Mouse (Mus musculus) urinary bladder, postnatal 14 days (tissue): ENCODE measurements at regions not wholly inside any gene's neighbourhood (a gene's known extent, or its start where the extent isn't known, plus 50 kb on each side); places are given as distances from the start of the nearest gene placed in this dataset.
A peak's percentile ranks its signal among the peaks of the same experiment; 100 is the strongest.
"Not testable (repeated sequence)": the region's sequence is repeated elsewhere in the genome, so short reads cannot be mapped to it uniquely, and the experiment has no call there.

ENCODE experiments used
- DNase-seq: peaks from one replicate; pipeline ENCODE4 v3.0.0; 2021; ENCODE audit warnings: low spot score

DNA sequence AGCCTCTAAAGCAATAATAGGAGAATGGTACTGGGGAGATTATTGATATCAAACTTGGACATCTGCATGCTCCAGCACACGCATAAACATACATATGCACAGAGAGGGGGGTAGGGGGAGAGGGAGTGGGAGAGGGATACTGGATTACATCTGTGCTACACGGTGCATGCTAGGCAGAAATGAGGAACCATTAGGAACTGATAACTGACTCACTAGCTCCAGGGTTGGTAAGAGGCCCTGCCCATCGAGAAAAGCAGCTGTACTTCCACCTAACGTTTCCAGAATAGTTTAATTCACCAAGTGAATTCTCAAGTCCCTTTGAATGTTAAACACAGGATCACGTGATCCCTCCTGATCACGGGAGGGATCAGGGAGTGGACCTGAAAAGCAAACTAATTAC lies 825.1 kb downstream of the Diaph3 start:
- DNase-seq: no peak

DNA sequence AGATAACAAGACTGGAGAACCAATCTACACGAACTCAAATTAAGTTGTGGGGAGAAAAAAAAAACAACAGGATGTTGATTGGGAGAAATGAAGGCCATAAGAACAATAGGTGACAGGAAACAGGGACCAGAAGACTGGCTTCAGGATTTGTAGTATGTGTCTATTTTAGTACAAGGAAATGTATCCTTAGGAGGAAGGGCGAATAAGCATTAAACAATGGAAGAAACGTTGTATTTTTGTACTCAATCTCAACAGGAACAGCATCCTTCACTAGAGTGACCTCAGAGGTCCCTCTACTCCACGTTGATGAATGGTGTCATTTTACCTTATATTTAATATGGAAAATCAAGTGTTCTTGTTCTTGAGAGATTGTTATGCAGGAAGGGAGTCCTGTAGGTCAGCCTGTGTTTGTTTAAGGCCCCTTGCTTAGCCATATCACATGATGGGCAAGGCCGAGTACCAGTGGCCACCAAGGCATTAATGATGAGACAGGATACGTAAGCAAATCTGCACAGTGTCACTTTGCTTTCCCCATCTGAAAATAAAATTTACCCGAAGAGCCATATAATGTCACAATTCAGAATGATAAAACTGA lies 832.0 kb downstream of the Diaph3 start:
- DNase-seq: no peak

DNA sequence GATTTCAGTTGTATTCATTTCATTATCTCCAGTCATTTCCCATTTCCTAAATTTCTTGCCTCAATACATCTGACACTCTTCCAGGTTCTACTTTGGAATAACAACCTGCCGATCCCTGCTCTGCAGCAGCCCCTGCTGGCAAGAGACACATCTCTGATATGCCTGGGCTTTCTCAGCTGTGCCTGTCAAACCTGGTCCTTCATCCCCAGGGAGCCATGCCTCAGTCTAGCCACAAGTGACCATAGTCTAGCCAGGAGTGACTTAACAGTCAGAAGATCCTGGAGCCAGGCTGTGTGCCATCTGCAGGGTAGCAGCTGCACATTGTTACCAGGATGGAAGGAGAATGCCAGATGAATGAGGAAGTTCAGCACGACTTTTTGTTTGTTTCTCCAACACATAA lies 833.2 kb downstream of the Diaph3 start:
- DNase-seq: peak; percentile 44

DNA sequence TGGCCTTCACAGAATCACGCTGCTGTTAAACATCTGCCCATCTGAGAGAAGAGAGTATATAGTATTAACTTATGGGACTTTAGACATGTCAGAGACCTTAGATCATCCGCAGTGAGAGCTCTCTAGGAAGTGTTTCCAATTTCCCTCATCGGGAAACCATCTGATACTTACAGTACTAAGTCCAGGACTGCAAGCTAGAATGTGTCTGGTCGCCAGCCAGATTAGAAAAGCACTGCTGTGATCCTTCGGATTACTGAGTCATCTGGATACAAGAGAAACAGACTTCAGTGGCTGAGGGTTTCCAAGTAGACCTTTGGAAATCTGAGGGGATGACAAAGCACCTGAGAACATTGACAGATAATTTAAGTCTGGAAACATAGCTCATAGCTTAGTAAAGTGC lies 839.4 kb downstream of the Diaph3 start:
- peak; percentile 18 for DNase-seq

DNA sequence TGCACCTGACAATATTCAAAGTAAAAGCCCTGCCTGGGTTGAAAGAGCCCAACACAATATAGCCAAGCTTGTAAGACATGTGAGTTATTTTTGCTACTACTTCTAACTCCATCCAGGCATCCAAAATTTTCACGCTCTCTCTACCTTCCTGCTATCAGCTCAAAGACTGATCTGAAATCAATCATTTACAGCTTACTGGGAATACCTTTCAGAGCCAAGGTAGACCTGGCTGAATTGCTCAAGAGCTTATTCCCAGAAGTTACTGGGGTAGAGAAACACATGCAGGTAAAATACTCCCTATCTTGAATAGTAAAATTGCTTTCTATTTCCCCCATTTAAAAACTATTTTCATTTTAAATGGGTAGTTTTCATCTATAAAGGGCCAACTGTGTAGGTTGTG lies 840.2 kb downstream of the Diaph3 start:
- DNase-seq: no peak

DNA sequence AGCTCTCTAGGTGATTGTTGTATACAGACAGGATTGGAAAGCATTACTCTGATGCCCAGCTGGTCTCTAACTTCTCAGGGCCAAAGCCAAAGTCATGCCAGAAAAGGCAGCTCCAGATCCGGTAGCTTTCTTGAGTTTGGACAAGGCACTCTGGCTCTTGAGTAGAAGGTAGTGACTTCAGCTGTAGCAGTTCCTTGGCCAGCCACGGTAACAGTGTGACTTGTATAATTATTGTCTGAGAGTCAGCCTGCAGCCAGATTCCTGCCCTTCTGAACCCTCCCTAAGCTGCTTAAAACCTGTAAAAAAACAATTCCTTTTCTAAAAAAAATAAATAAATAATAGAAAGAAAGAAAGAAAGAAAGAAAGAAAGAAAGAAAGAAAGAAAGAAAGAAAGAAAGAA lies 843.0 kb downstream of the Diaph3 start:
- no peak for DNase-seq

DNA sequence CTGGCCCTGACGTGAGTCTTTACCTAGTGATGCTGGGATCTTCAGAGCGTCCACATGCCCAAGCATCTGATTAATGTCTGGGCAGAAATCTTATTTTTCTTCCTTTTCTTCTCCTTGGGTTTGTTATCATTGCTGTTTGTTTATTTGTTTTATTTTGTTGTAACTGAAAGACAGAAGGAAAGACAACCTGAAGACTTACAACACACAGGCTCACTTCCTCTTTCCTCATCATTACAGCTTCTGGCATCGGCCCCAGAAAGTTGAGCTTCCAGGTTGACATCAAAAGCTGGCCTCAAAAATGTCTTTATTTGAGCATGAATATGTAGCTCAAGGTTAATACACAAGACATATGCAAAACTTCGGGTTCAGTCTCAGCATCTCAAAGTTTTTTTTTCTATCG lies 846.4 kb downstream of the Diaph3 start:
- DNase-seq: not testable (repeated sequence)

- no peak for DNase-seq
These were observed 847.2 kb downstream of the Diaph3 start for GRCm38 (mm10) chr14:86293804-86294203.

DNA sequence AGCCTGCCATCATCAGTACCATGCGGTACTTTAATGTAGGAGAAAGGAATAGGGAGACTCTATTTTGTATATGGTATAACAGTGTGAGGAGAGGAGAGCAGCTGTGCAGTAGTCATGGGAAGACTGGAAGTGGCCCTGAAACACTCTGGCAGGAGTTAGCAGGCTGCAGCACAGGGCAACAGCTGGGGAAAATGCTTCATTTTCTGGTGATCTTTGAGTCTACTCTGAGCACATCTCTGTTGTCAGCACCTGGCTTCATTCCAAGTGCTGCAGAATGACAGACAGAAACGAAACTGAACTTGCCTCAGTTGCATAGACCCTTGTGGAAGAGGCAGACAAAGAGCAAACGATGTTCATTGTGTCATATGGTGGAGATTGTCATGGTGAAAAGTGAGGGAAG lies 847.7 kb downstream of the Diaph3 start:
- no peak for DNase-seq

DNA sequence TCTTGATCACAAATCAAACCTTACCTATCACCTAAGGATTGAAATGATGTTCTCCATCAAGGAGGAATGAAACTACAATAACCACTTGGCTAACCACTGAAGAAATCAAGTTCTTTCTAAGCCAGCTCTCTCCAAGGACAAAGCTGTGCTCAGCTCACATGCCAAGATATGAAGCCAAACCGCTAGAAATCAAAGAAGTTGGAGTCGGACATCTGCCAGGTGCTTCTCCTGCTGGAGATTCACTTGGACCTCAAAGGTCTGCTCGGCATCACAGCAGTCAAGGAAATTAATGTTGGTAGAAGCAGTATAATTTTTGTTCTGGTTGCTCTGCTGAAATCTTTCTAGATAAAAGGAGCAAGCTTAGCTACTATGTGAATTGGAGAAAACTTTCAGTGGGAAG lies 850.5 kb downstream of the Diaph3 start:
- DNase-seq: no peak

GRCm38 (mm10) chr14:86261640-86262230 lies 879.3 kb downstream of the Diaph3 start:
- DNase-seq: no peak

- no peak for DNase-seq
These were observed 886.8 kb downstream of the Diaph3 start for GRCm38 (mm10) chr14:86254196-86254595.

DNA sequence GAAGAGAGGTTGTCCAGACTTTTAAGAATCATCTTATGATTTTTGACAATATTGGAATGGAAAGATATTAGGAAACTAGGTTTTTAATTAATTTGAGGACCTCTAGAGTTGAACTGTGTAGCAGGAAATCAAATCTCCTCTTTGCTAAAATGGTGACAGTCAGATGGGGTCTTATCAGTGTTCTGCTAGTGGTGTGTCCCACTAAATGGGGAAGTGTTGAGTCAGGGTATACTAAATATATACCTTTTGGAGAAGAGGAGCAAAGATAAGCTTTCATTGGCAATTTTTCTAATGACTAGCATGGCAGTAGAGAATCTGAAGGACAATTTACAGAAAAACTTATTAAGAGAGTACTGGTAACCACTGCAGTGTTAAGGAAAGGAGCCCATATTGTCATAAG lies 889.4 kb downstream of the Diaph3 start:
- no peak for DNase-seq

GRCm38 (mm10) chr14:86247686-86248085 lies 893.3 kb downstream of the Diaph3 start:
- DNase-seq: no peak

GRCm38 (mm10) chr14:86246770-86247169 lies 894.3 kb downstream of the Diaph3 start:
- DNase-seq: no peak

- no peak for DNase-seq
These were observed 897.4 kb downstream of the Diaph3 start for GRCm38 (mm10) chr14:86243662-86244061.

DNA sequence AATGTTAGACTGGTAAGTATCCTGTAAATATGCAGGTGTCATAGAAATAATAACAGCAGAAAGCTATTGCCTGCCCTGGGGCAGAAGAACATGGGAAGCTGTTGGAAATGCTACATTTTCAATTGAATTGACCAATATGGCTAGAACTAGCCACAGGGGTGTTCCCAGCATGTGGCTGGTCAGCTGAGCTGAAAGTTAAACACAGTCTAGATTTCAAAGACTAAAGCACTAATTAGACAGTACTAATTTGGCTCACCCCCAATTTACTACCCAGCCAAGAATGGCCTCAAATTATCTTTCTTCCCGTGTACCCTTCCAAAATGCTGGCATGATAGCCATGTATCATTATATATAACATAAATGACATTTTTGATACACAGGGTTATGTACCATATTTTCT lies 898.2 kb downstream of the Diaph3 start:
- DNase-seq: no peak

- no peak for DNase-seq
These were observed 901.9 kb downstream of the Diaph3 start for GRCm38 (mm10) chr14:86239090-86239489.

GRCm38 (mm10) chr14:86233305-86233704 lies 907.7 kb downstream of the Diaph3 start:
- DNase-seq: no peak

DNA sequence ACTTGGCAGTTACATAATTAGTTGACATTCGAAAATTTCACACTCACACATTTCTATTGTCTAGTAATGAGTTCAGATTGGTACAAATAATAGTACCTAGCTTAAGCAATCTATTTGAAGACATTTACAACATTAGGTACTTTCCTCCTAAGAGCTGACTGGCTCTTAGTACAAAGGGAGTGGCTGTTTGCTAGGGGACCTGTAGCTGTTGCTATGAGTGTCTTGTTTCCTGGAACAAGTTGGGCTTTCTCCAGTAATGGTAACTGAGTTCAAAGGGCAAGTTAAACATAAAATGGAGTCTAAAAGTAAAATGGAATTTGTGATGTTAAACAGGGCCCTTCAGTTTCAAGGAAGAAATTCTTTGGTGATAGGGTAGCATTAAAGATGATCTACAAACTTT lies 910.4 kb downstream of the Diaph3 start:
- DNase-seq: no peak

DNA sequence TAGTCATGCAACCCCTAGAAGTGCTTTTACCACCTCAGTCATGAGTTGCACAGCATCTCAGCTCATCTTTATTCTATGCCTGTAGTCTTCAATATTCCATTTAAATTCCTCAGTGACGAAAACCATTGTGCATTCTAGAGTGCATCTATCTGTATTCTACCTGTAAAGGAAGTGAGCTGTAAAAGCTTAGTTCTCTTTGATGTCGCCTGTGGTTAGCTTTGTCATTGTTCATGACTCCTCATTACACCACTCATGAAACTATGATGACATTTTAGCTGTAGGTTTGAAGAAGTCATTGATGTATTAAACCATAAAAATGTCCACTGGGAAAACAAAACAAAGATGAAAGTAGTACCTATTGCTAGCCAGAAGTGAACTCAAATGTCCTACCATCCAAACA lies 911.3 kb downstream of the Diaph3 start:
- DNase-seq: no peak

- no peak for DNase-seq
These were observed 925.3 kb downstream of the Diaph3 start for GRCm38 (mm10) chr14:86215711-86216110.

DNA sequence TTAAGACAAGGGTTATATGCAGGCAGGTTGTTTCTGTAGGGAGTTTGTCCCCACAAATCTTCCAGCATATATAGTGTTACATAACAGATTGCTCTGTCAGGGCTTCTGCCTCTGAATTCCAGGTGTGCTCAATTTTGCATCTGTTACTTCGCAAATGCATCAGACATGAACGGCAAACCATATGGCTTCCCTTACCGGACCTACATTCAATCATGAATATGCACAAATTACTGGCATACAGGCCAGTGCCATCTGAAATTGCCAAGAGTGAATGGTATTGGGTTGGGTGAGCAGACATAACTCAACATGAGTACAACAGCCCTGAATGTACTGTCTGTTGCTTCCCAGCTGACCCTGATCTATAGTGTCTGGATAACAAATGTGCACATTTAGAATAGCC lies 929.4 kb downstream of the Diaph3 start:
- DNase-seq: no peak

DNA sequence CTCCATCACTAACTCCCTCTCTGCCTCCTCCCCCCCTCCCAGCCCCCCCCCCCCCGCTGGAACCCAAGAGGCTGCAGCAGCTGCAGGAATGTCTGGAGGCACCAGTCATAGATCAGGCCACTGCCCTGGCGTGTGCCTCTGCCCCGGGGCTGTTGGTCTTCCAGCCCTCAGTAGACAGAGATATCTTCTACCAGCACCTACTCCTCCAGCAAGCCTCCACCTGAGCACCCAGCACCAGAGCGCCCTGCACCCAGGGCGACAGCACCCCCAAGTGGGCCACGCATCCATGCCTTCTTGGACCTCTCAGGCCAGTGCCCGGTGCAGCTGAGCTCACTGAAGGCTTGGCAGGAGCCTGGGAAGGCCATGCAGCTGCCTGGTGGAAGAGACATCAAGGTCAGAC lies 936.5 kb downstream of the Diaph3 start:
- DNase-seq: no peak
